Mouse (Mus musculus): Measurements from ENCODE around the gene 1190002N15Rik. TPM values are rescaled to one million over a fixed set of nuclear protein-coding genes. Genes with fewer than 3 reads are reported as not detected.
A peak's percentile ranks its signal among the peaks of the same experiment; 100 is the strongest.

1190002N15Rik gene
- polyA plus RNA-seq, 1 experiment from 2014 or later = 10.6 TPM

DNA sequence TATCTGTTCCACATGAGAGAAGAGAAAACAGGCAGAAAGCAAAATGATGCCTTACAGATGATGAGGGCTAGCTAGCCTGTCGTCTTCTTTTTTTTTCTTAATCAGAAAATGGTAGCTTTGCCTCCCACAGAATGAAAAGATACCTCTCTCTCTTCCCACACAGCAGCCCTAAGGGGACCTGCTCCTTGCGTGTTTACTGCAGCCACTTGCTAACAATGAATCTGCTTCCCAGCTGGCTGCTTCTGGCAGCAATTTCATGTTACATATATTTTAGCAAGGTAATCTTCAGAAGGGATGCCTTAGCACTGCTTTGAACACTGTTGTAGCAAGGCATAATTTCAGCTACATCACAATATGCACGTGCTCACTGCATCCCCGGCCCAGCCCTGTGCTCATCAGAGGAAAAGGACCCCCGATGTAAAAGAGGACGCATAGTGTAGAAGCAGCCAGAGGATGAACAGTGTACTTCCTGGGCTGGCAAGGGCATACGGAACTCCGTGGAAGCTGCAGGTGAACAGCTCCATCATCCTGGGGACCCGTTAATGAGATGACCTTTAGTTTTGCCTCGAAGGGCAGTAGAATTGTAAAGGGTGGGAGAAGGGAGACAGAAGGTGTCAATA, 64.8 kb downstream of the 1190002N15Rik start:
- Histone ChIP-seq H3K9me3 (ENCODE audit: control insufficient read depth, low read length) (no peaks in the 10 kb centered on the region), H3K36me3 (ENCODE audit: control insufficient read depth, insufficient read depth, low read length) (no peaks in the 10 kb centered on the region), H3K4me3 (replicated peaks; ENCODE audit: low read depth, low read length) (no peak overlapping the region), H3K4me2 (ENCODE audit: low read length) (peak overlapping the region; percentile 17; the same call in 1 of the 2 replicates), H3K4me1 (ENCODE audit: control insufficient read depth, insufficient read depth, low read length) (no peaks in the 10 kb centered on the region), H3K27ac (replicated peaks; ENCODE audit: low read depth, low read length) (peak overlapping the region; percentile 55; the same call in 1 of the 2 replicates), H3K9ac (replicated peaks; ENCODE audit: low read length) (no peak overlapping the region), H3K27me3 (ENCODE audit: control insufficient read depth, insufficient read depth, low read length) (no peaks in the 10 kb centered on the region)
- ATAC-seq (ENCODE audit: low FRiP score, low TSS enrichment) (no peak), DNase-seq (peak; percentile 29)
- WGBS = 74% methylated on average over 10 of the region's 10 CpGs

DNA sequence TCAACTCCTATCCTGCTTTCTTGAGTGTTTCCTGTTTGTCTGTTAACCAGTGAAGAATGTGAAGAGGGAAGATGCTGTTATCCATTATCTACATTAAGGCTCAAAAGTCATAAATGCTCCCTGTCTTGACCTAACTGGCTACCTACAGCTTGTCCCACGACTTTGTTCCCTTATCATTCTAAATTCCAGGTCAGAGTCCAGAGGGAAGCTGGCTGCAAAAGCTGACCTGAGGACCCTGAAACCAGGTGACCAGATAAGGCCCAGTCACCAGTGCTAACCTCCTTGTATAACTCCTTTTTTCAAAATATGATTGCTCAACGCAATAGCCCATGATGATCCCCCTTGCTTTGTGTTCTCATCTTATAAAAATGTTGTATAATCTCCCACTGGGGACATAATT, 66.4 kb downstream of the 1190002N15Rik start:
- no peak for ATAC-seq (ENCODE audit: low FRiP score, low TSS enrichment)
- Histone ChIP-seq H3K4me1 (ENCODE audit: control insufficient read depth, insufficient read depth, low read length) (no peaks in the 10 kb centered on the region), H3K27ac (replicated peaks; ENCODE audit: low read depth, low read length) (no peak overlapping the region), H3K4me3 (replicated peaks; ENCODE audit: low read depth, low read length) (no peak overlapping the region), H3K9ac (replicated peaks; ENCODE audit: low read length) (no peak overlapping the region), H3K4me2 (ENCODE audit: low read length) (no peak overlapping the region), H3K36me3 (ENCODE audit: control insufficient read depth, insufficient read depth, low read length) (no peaks in the 10 kb centered on the region), H3K9me3 (ENCODE audit: control insufficient read depth, low read length) (no peaks in the 10 kb centered on the region), H3K27me3 (ENCODE audit: control insufficient read depth, insufficient read depth, low read length) (no peaks in the 10 kb centered on the region)
- DNase-seq = no peak
- WGBS = 70% methylated on average over 2 of the region's 2 CpGs

Other genes starting within 250 kb of the 1190002N15Rik start
- gene Slc9a9, start 131.8 kb upstream of the 1190002N15Rik start, polyA plus RNA-seq (2014; fragmentation: Nextera tagmentation; extraction: Ambion mirVana) = 5.6 and 6.7 TPM in 2 replicates